Mouse (Mus musculus) cerebellum, postnatal 14 days (tissue): ENCODE measurements around the gene Cntnap1.

ENCODE experiments used
- DNase-seq, 2 experiments: peaks; one replicate each; pipeline ENCODE4 v3.0.0; 2021; ENCODE audit warnings: mixed read lengths in 2 of 2

Gene Cntnap1

GRCm38 (mm10) chr11:101186526-101187247 lies 16.4 kb downstream of the Cntnap1 start:
- DNase-seq: peak; percentile 52 to 65

DNA sequence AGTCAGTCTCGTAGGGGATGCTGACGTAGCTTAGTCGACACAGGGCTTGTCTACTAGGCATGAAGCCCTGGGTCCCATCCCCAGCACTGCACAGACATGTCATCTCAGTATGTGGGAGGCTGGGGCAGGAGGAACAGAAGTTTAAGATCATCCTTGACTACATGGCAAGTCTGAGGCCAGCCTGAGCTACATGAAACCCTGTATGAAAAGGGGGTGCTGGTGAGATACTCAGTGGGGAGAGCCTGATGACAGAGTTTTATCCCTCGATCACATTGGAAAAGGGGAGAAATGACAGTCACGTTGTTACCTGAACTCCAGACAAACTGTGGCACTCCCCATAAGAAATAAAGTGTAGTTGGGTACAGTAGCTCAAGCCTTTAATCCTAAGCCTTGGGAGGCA lies 17.2 kb downstream of the Cntnap1 start:
- DNase-seq: peak; percentile 9 to 33

DNA sequence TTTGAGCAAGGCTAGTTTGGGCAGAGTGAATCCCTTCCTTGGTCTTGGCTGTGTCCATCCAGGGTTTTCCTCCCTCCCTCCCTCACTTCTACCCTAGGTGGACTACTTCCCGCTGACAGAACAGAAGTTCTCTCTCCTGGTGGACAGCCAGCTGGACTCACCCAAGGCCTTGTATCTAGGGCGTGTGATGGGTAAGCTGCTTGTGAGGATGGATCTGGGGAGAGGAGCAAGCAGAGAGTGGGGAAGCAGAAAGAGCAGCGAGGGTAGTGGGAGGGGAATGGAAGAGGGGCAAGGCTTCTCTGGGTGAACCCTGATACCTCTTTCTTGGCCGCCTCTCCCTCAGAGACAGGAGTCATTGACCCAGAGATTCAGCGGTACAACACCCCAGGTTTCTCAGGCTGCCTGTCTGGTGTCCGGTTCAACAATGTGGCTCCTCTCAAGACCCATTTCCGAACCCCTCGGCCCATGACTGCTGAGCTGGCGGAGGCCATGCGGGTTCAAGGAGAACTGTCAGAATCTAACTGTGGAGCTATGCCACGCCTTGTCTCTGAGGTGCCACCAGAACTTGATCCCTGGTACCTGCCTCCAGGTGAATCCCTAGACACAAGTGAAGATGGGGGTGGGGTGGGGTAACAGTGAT lies 18.0 kb downstream of the Cntnap1 start:
- peak; percentile 91 for DNase-seq

- DNase-seq: peak; percentile 92 to 93
Observed at GRCm38 (mm10) chr11:101189495-101190180, 19.3 kb downstream of the Cntnap1 start.

DNA sequence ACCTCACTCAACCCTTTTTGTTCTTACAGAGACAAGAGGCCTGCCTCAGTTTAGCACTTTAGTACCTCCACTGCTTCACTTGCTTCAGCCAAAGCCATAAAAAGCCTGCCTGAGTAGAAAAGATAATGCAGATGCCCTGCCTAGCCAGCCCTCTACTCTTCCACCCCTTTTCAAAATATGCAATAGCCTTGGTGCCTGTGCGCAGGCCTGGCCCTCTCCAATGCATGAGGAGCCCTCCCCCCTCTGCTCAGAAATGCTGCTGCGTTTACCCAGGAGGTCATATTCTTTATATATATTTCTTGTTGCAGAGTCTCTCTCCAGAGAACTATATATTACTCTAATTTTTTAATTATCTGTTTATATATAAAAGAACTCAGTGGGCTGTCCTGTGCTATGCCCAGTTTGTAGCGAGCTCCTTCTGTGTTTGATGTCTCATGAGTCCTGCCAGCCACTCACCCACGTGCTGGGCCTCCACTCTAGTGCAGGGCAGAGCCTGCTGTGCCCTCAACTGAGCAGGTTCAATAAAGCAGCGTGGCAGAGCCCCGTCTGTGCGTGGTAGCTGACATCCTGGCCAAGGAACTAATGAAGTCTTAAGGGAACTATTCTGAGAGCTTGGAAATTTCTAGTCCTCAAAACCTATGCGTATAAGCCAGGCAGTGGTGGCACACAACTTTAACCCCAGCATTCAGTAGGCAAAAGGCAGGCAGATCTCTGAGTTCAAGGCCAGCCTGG lies 20.0 kb downstream of the Cntnap1 start:
- DNase-seq: peak; percentile 42 to 59

GRCm38 (mm10) chr11:101190913-101191907 lies 20.9 kb downstream of the Cntnap1 start:
- DNase-seq: peak; percentile 68

GRCm38 (mm10) chr11:101191919-101192470 lies 21.7 kb downstream of the Cntnap1 start:
- DNase-seq: peak; percentile 55 to 62

DNA sequence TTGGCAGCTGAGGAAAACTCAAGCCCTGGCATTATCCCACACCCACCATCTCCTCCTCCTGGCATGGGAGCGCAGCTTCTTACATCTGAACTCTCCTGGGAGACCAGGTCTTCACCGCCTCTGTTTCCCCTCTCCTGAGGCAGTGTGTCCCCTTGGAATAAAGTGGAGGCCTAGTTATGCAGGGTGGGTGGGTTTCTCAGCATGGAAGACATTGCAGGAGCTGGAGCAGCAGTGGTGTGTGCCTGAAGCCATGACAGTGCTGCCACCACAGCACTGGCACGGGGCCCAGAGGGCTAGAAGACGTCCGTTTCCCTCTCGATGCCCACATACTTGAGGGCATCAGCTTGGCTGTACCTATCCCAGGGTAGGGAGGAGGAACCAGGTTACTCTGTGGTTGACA lies 22.3 kb downstream of the Cntnap1 start:
- peak; percentile 63 to 73 for DNase-seq

GRCm38 (mm10) chr11:101193076-101193475 lies 22.8 kb downstream of the Cntnap1 start:
- DNase-seq: peak; percentile 52 to 56

- DNase-seq: peak; percentile 51 to 61
Observed at GRCm38 (mm10) chr11:101194137-101194536, 23.8 kb downstream of the Cntnap1 start.

GRCm38 (mm10) chr11:101194643-101195042 lies 24.3 kb downstream of the Cntnap1 start:
- no peak for DNase-seq

DNA sequence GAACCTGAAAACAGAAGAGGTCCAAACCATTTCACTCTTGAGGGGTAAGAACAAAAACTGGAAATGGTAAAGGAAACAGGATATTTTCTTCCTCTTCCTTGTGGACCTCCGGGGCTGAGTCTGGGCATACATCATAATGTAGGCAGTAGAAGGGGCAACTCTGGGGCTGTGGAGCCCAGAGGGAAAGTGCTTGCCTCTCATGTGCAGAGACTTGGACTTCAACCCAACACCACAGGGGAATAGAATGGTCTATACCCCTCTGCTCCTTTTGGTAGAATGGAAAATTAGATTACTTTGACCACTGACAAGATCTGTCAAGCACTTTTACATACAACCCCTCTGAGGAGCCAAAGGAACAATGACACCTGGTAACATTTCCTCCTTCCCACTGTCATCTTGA lies 24.8 kb downstream of the Cntnap1 start:
- peak in 1 of 2 experiments; percentile 4 for DNase-seq

DNA sequence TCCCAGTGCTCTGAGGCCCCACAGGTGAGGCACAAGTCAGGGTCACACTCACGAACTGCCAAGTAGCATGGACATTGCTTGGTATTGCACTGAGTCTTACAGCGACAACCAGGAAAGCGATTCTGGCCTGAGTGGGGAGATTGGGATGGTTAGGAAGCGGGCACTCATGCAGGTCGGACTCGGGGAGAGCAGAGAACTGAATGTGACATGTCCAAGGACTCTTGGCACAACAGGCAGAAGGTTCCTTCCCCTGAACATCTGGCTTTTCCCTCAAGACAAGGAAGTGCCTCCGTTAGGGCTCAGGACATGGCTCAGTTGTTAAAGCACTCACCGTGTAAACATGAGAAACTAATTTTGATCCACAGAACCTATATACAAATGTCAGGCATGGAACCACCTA lies 25.2 kb downstream of the Cntnap1 start:
- peak in 1 of 2 experiments; percentile 5 for DNase-seq

DNA sequence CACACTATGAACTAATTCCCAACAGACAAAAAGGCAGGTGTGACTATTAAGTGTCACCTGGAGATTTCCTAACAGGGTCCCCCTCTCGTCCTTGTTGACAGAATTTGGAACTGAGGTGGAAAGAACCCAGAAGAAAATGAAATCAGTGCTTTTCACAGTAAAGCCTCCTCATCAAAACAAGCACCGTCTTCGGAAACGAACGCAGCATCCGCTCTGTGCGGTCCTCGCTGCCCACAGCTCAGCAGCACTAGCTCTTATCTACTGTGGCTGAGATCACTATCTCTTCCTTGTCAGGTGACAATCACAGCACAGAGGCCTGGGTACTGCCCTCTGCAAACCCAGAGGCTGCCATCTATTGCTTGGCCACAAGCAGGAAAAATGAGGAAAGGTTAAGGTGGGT lies 25.9 kb downstream of the Cntnap1 start:
- peak in 1 of 2 experiments; percentile 5 for DNase-seq

DNA sequence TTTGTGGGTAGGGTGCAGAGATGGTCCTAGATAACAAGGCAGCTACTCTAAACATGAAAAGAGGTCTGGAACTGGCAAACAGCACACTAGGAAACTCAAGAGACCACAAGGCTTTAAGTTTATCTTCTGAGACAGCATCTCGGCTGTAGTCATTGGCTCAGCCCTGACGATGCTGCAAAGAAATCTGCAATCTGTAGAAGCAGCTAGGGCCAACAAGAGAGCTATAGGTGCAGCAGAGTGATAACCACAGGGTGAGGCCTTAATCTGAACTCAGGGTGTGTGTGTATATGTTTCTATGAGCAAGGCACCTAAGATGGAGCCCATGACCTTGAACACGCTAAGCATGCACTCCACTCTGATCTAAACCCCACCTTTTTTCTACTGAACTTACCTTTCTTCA lies 29.2 kb downstream of the Cntnap1 start:
- DNase-seq: no peak

DNA sequence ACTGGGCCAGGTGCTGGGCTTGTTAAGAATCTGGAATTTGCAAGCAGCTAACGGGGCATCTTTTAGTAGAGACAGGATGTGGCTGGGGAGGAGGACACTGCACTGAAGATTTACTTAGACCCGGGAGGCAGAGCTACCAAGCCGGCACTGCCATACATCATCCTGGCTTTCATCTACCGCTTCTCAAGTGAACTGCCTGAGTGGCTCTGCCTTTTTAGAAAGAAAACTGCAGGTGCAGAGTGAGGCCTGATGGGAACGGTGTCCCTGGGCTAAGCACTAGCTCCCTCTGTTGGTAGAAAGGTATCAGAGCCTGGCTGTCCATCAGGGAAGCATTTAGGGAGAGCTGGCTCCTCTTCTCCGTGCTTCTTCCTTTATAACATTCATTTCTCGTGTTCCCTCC lies 30.7 kb downstream of the Cntnap1 start:
- peak; percentile 78 to 83 for DNase-seq

DNA sequence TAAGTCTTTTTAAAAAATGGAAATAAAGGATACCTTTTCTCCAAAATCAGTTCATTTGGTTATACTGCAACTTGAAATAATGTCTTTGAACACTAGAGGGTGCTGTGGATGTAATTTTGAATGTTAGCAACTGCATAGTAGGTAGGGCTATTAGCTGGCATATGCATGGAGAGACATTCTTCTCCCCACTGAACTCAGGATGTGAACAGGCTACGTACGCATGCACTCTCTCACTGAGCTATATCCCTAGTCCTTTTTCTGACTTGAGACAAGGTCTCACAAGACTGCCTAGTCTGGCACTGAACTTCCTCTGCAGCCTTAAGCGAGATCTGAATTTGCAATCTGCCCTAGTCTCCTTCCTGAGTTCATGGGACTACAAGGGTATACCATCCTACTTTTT lies 41.6 kb downstream of the Cntnap1 start:
- DNase-seq: peak; percentile 52 to 79

DNA sequence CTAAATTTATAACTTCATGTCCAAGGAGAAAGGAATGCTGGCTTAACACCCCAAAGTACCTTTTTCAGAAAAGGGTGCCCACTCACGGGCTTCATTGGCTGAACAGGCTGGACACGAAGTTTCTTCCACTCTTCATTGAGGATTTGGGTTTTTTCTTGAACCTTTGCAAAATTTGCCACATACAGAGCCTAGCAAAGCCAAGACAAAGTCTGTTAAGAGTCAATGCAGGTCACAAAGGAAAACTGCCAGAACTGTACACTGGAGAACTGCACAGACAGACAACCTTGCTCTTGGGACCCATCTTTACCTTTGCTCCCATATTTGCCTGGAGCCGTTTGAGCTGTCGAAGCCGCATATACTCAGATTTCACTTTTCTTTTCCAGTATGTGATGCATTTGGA lies 46.6 kb downstream of the Cntnap1 start:
- no peak for DNase-seq

- DNase-seq: no peak
Observed at GRCm38 (mm10) chr11:101218436-101219055, 48.2 kb downstream of the Cntnap1 start.

GRCm38 (mm10) chr11:101220853-101221252 lies 50.5 kb downstream of the Cntnap1 start:
- DNase-seq: no peak
